Mouse (Mus musculus) G1E (cell line): ENCODE data around the gene Afap1l2.

Experiments
- CTCF ChIP-seq: IDR thresholded peaks from 2 replicates; pipeline ENCODE4 v1.5.1; 2012; ENCODE audit warnings: low read depth, low read length, inconsistent platforms, mixed read lengths
- GATA1 ChIP-seq: IDR thresholded peaks from 2 replicates; pipeline ENCODE4 v1.6.1; 2012; ENCODE audit warnings: borderline replicate concordance, low read length, inconsistent platforms, mixed read lengths
- POLR2AphosphoS5 ChIP-seq: IDR thresholded peaks from 2 replicates; pipeline ENCODE4 v1.6.1; 2012; ENCODE audit warnings: low read depth, low read length, inconsistent platforms; ENCODE audit not compliant: insufficient replicate concordance
- TAL1 ChIP-seq: conservative IDR thresholded peaks from 2 replicates; pipeline ENCODE4 v1.6.1; 2012; ENCODE audit warnings: low read depth, low read length, inconsistent platforms, mixed read lengths

DNA sequence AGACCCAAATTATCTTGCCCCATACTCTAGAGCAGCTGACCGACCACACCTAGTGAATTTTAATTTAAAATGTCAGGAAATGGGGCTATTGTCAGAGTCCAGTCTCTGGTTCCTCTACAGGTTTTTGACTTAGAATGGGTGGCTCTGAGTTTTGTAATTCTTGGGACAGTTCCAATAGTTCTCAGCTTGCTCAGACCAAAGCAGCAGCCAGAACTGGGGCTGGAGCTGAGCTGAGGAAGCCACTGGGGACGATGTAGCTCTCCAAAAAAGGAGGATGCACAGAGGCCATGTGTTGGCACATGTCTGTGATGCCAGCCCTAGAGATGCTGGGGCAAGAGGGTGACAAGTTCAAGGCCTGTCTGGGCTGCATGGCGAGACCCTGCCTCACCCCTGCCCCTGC lies 78.6 kb downstream of the Afap1l2 start:
- no peak for TF ChIP-seq CTCF
- no peak for TF ChIP-seq TAL1
- no peak for TF ChIP-seq GATA1
- no peak for TF ChIP-seq POLR2AphosphoS5
